Mouse (Mus musculus): Measurements from ENCODE around the gene Bend5.

The Bend5 gene

DNA sequence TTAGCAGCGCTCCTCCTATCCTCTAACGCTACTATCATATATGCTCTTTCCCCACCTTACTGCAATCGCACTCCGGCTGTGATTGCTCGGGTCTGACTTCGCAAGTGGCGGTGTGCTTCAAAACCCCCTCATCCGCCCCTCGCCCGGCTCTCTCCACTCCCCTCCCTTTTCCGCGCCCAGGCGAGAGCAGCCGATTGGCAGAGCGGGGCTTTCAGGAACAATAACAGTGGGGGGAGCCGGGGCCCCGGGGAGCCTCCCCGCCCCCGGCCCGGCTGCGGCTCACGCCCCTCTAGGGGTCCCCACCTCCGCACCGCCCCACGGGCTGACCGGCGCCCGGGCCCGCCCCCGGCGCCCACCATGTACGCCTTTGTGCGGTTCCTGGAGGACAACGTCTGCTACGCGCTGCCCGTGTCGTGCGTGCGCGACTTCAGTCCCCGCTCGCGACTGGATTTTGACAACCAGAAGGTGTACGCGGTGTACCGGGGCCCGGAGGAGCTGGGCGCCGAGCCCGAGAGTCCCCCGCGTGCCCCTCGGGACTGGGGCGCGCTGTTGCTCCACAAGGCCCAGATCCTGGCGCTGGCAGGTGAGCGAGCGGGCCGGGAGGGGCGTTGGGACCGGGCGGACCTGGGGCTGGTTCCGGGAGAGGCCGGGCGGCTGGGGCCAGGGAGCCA, at the start of gene Bend5:
Gene Bend5 (plus strand): TSS at position 189 of the 671 bp plus-strand sequence.
- peak; percentile 4 to 8 for DNase-seq

GRCm38 (mm10) chr4:111367771-111368170, 47.0 kb upstream of the Bend5 start:
- no peak for DNase-seq

DNA sequence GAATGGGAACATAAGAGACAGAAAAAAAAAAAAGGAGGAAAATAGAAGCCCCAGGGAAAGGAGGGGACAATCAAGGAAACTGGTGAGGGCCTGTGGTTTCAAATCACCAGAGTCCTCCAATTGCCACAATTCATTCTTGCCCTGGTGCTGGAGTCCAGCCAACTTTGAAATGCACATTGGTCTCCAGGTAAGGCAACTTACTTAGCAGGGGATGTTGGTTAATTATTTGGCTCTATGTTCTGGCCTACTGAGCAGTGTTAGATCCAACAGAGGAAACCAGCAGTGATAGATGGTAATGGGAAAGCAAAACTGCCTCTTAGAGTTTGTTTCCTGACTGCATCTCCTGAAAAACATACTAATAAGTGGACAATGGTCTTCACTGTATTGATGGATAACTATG, 37.6 kb upstream of the Bend5 start:
- DNase-seq = no peak

- no peak for DNase-seq
These were observed 36.7 kb upstream of the Bend5 start for GRCm38 (mm10) chr4:111378071-111378470.

- no peak for DNase-seq
These were observed 31.7 kb upstream of the Bend5 start for GRCm38 (mm10) chr4:111383101-111383500.

DNA sequence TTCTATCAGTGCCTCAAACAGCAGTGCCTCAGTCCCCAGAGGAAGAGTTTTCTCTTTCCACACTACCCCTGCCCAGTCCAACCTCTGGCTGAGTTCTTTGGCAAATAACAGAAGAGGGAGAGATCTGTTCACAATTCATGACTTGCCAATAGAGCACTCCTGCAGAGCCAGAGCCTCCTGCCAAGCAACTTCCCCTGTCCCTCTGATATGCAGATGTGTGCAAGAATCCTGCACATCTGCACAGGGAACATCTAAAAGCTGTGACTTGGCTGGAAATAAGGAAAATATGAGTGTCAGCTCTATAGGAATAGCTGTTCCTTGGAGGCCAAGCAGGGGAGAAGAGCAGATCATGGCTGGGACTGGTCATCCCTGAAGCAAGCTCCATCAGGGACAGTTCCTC, 24.1 kb upstream of the Bend5 start:
- DNase-seq = no peak

DNA sequence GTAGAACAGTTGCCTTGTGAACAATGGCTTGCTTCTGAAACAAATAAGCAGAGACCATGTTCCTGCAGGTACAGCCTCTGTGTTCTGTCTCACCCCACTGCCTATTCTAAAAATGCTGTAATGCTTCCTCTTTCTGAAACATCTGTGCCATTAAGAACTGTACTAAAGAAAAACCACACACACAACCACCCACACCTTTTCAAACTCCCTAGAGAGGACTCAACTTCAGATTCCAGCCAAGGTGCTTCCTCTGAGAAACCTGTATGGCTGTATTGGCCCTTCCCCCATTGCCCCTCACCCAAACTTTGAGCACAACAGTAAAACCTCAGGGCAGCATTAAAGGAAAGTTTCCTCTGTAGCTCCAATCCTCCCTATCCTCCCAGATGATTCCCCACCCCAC, 15.0 kb upstream of the Bend5 start:
- DNase-seq = no peak

GRCm38 (mm10) chr4:111400676-111401075, 14.1 kb upstream of the Bend5 start:
- DNase-seq = no peak

GRCm38 (mm10) chr4:111403243-111403642, 11.6 kb upstream of the Bend5 start:
- no peak for DNase-seq

DNA sequence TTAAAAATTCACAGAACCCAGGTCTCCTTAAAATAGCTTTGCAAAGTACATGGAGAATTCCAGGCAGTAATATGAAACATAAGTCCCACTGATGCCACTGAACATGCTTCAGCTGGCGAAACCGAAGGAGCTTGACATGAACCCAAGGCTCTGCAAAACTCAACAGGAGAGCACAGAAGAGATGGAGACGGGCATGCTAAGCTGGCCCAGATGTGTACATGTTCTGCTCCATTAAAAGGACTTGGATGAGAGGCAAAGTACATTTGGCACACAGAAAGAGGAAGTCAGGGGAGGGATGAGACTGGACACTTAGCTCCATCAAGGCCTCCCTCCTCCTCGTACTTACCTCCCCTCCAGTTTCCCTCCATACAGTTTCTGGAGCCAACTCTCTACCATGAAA, 4.1 kb upstream of the Bend5 start:
- DNase-seq = no peak

GRCm38 (mm10) chr4:111414399-111414798, 407 bp upstream of the Bend5 start:
- DNase-seq = peak; percentile 5 to 8

DNA sequence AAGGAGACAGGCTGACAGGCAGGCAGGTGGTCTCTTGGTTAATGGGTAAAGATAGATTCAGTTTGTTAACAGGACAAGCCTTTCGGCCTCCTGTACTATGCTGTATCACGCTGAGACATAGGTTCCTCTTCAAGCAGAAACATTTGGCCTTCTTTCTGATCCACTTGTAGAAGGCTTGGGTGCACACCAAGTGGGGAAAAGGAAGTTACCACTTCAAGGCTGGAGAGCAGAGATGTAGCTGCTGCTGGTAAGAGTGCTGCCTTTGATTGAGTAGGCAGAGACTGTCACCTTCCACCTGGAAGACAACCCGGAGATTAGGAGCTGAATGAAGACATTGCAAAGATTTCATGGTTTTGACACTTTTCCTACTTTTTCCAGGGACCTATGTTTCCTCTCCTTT, 1.3 kb downstream of the Bend5 start:
- DNase-seq = no peak

- no peak for DNase-seq
These were observed 1.7 kb downstream of the Bend5 start for GRCm38 (mm10) chr4:111416551-111416950.

DNA sequence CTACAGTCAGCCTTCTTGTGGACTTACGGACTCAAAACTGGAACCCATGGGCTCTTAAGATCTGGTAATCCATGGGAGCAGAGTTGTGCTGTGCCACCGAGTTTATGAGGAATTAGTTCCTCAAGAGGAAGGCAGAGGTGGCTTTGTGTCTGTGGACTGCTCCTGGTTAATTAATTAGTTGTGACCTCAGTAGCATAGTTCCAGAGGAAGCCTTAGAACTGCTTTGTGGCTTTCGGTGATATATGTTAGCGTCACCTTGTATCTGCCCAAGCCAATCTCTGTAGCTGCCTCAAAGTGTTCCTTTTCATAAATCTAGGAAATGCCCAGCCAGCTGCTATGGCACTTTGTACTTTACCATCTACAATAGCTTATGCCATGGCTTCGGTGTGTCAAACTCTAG, 2.9 kb downstream of the Bend5 start:
- no peak for DNase-seq

DNA sequence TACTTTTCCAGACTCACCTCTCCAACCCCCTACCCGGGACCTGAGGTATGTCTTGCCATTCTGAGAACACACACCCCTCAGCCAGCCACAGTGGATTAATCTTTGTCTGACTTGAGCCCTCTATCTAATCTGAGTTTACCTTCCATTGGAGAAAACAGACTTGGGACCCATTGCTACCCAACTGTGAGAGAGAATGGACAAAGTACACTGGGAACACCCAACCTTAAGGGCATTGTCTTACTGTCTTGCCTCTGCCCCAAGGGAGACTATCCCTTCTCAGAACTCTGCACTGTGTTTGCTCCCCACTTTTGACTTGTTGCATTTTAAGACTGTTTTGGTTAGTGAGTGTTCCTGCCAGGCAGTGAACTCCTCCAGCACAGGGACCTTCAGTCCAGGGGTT, 4.7 kb downstream of the Bend5 start:
- DNase-seq = no peak

DNA sequence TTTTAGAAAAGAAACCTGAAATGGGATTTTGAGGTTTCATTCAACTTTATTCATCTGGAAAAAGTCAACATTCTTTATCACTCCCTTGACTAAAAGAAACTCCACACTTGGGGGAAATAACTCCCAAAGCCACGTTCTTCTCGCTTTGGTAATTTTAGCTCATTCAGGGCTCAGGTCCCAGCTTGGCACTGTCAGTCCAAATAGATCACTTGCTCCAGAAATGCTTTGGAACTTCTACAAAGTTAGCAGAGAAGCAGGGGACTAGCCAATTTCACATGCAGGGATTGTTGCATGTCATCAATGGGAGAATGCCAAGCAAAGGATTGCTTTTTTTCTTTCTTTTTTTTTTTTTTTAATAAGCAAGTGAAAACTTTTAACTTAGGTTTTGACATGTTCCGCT, 5.2 kb downstream of the Bend5 start:
- no peak for DNase-seq

DNA sequence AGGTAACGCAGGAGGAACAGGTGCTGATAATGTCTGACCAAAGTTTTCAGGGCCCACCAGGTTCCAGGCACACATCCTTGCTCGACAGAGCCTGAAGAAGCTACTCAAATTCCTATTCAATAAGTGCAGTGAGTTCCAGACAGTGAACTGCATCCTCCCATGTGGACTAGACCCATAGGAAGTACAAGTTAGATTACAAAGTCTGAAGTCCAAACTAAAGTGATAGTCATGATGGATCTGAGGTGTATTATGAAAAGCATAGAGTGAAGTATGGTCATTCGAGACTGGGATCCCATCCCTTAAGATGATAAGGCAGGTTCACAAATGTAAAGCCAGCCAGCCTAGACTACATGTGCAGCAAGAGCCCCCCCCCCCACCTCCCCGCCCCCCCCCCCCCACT, 6.1 kb downstream of the Bend5 start:
- no peak for DNase-seq

DNA sequence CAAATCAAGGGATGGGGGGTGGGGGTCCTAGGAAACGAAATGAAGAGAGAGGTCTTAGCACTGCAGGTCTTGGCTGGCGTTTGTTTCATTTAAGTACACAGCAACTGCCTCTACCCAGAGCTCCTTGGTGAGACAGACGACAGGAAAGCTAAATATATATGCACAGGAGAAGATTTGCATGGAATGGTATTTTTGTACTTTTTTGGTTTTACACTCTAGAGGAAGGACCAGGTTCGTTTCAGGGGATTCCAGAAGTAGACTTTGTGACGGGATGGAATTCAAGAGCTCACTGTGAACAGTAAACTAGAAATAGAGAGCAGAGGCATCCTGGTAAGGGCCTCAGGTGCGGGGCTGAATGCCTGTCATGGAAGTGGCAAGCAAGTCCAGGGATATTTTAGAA, 7.0 kb downstream of the Bend5 start:
- DNase-seq = no peak

DNA sequence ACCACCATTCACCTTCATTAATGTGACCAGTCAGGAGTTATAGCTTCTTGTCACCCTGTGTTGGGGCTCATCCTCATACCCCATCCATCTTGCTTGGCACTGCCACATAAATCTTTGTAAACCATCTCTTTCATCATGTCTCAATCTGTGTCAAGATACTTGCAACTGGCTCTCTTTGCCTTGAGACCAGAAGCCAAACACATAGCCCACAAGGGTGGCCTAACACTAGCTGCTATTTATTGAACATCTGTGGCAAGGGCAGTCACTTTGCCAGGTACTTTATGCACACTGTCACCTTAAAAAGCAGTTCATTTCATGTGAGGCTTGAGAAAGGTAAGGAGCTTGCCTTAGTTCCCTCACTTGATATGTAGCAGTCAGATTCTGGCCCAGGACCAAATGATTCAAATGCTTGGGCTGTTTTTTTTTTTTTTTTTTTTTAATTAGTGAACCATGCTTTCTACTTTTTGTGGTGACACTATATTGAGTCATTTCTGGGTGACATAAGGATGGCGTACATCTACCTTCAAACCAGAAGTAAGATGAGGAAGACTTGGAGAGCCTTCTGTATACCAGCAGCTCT, 9.7 kb downstream of the Bend5 start:
- DNase-seq = no peak

GRCm38 (mm10) chr4:111425170-111425569, 10.4 kb downstream of the Bend5 start:
- DNase-seq = no peak

DNA sequence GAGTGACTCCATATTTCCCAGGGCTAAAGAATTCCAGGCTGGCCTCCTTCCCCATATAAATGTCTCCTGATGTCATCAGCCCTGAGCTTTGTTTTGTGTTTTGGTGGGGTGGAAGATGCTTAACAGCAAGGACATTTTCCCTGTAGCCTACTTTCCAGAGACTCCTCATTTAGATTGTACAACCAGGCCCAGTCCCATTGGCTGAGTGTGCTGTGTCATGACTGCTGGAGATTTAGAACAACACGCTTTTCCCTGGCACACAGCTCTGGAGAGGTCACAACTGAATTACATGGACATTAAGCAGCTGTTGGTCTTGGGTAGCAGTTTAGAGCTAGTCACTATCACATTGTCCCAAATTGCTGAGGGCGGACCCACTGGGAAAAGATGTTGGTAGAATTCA, 16.4 kb downstream of the Bend5 start:
- no peak for DNase-seq

GRCm38 (mm10) chr4:111432013-111432412, 17.2 kb downstream of the Bend5 start:
- no peak for DNase-seq

DNA sequence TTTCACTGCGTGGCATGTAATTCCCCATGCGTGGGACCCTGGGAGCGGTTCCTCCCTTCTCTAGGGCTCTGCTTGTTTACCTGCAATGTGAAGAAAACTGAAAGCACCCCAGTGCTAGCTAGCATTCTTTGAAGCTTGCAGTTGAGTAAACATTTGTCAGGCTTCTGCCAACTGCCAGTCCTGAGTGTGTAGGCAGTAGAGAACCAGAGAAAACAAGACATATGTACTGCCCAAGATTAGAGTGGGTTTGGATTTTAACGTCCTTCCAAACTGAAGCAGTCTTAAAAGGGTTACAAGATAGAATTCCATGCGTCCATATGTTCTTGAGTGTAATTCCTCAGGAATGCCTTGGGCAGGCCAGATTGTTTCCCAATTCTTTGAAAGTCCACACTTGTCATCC, 17.6 kb downstream of the Bend5 start:
- DNase-seq = no peak

- DNase-seq = no peak
These were observed 26.9 kb downstream of the Bend5 start for GRCm38 (mm10) chr4:111441709-111442108.

Measured in cerebellum, adult 18-20 months (tissue).